Mouse (Mus musculus): ENCODE measurements around the gene Pglyrp2. TPM values are rescaled to one million over a fixed set of nuclear protein-coding genes. Genes with fewer than 3 reads are reported as not detected.
A peak's percentile ranks its signal among the peaks of the same experiment; 100 is the strongest.

Gene Pglyrp2
- total and polyA plus RNA-seq, 3 experiments = 0.33 to 0.35 TPM; not detected in 1

DNA sequence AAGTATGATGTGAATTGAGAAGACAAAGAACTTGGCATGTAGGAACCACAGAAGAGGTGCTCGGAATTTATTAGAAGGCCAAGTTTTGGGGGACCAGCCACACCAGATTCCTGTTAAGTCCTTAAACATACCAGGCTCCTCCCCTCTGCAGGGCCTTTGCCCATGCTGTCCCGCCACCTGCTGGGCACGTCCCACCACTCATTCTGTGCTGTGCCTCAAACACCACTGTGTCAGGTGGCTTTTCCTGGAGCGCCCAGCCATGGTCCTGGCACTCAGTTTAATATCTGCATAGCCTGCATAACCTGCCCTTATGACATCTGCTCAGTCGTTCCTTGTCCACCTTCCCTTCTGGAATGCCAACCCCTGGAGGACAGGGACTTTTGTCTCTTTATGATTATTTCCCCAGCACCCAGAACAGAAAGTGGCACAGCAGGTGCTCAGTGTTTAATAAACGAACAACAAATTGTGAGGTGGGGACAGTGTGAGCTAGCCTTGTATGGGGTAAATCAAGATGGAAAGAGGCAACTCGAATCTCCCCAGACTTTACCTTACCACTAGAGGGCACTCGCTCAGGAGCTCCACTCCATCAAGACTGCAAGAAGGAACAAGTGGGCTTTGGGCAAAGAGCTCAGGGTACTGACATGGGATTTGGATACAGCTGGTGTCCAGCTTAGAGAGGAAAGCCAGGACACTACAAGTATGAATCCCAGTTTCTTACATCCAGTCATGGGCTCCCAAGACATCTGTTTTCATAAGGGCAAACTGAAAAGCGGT lies 37.1 kb downstream of the Pglyrp2 start:
- no peaks in the 10 kb centered on the region for H3K36me3 ChIP-seq (replicated peaks)
- H3K4me3 ChIP-seq (ENCODE audit: low read depth, low read length) = no peak overlapping the region
- ATAC-seq (ENCODE audit: extremely low read depth, insufficient number of reproducible peaks, low FRiP score, poor library complexity, severe bottlenecking) (no peak), DNase-seq (ENCODE audit: low spot score) (peak; percentile 58)
- H3K4me1 ChIP-seq (ENCODE audit: insufficient read depth, low read depth, low read length) = peaks cover 22% of the 10 kb centered on the region
- TF ChIP-seq CTCF (IDR thresholded peaks at IDR 0.05; ENCODE audit: low read depth, low read length) (peak; percentile 73), POLR2AphosphoS5 (IDR thresholded peaks at IDR 0.05; ENCODE audit: insufficient replicate concordance, low read depth, low read length) (no peak)
- H3K27me3 ChIP-seq (ENCODE audit: insufficient read depth, low read length) = peaks cover 8% of the 10 kb centered on the region
- no peaks in the 10 kb centered on the region for H3K9me3 ChIP-seq (replicated peaks)

GRCm38 (mm10) chr17:32383661-32384060 lies 40.3 kb downstream of the Pglyrp2 start:
- DNase-seq (ENCODE audit: low spot score) = no peak
- Histone ChIP-seq H3K4me1 (ENCODE audit: insufficient read depth, low read depth, low read length) (peaks cover 20% of the 10 kb centered on the region), H3K27me3 (ENCODE audit: insufficient read depth, low read length) (peaks cover 17% of the 10 kb centered on the region), H3K36me3 (replicated peaks) (no peaks in the 10 kb centered on the region), H3K4me3 (ENCODE audit: low read depth, low read length) (no peak overlapping the region), H3K9me3 (replicated peaks) (no peaks in the 10 kb centered on the region)
- ATAC-seq (ENCODE audit: extremely low read depth, insufficient number of reproducible peaks, low FRiP score, poor library complexity, severe bottlenecking) = no peak
- no peak for TF ChIP-seq CTCF (IDR thresholded peaks at IDR 0.05; ENCODE audit: low read depth, low read length)

DNA sequence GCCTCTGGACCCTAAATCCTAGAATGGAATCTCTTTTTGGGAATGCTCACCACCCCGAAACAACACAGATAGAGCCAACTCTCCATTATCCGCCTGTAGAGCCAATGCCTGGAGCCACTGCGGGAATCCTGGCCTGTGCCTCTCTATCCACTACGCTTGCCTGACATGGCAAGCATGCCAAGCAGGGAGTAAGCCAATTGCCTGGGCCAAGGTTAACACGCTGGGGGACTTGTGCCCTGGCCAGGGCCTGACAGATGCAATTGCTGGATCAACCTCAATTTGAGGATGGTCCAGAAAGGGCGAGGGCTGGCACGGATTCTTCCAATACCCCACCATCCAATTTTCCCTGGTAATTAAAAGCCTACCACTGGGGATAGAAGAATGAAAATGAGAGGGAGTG lies 41.4 kb downstream of the Pglyrp2 start:
- DNase-seq (ENCODE audit: low spot score) (no peak), ATAC-seq (ENCODE audit: extremely low read depth, insufficient number of reproducible peaks, low FRiP score, poor library complexity, severe bottlenecking) (no peak)
- TF ChIP-seq TAL1 (conservative IDR thresholded peaks at IDR 0.05; ENCODE audit: low read depth, low read length) (no peak), CTCF (IDR thresholded peaks at IDR 0.05; ENCODE audit: low read depth, low read length) (no peak), POLR2AphosphoS5 (IDR thresholded peaks at IDR 0.05; ENCODE audit: insufficient replicate concordance, low read depth, low read length) (no peak), GATA1 (IDR thresholded peaks at IDR 0.05; ENCODE audit: borderline replicate concordance, low read length) (no peak), GATA2 (IDR thresholded peaks at IDR 0.05; ENCODE audit: borderline replicate concordance, low read depth, low read length) (no peak)
- Histone ChIP-seq H3K4me3 (ENCODE audit: low read depth, low read length) (no peak overlapping the region), H3K9me3 (replicated peaks) (no peaks in the 10 kb centered on the region), H3K36me3 (replicated peaks) (no peaks in the 10 kb centered on the region), H3K4me1 (ENCODE audit: insufficient read depth, low read depth, low read length) (peaks cover 11% of the 10 kb centered on the region; the same call in 1 of the 2 replicates), H3K27me3 (ENCODE audit: insufficient read depth, low read length) (peaks cover 24% of the 10 kb centered on the region)

DNA sequence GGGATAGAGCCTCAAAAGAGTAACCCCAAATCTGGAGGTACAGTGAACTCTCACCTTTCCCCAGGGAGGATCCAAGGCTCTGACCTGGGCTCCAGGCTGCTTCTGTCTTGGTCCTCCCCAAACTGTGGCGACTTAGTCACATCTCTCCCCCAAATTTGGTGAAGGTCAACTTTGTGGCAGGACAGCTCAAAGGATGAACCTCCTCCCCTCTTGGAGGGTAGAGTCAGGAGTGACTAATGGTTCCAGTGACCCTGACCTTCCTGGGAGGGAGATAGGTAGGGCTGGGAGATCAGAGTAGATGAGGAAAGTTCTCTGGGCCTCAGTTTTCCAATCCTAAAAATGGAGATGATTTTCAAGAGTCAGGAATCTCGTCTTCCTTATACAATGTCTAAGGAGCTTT lies 45.2 kb downstream of the Pglyrp2 start:
- Histone ChIP-seq H3K9me3 (replicated peaks) (no peaks in the 10 kb centered on the region), H3K27me3 (ENCODE audit: insufficient read depth, low read length) (peaks cover 35% of the 10 kb centered on the region), H3K36me3 (replicated peaks) (no peaks in the 10 kb centered on the region), H3K4me1 (ENCODE audit: insufficient read depth, low read depth, low read length) (peaks cover 7% of the 10 kb centered on the region), H3K4me3 (ENCODE audit: low read depth, low read length) (no peak overlapping the region)
- no peak for DNase-seq (ENCODE audit: low spot score)
- TF ChIP-seq CTCF (IDR thresholded peaks at IDR 0.05; ENCODE audit: low read depth, low read length) (no peak), TAL1 (conservative IDR thresholded peaks at IDR 0.05; ENCODE audit: low read depth, low read length) (no peak), POLR2AphosphoS5 (IDR thresholded peaks at IDR 0.05; ENCODE audit: insufficient replicate concordance, low read depth, low read length) (no peak), GATA1 (IDR thresholded peaks at IDR 0.05; ENCODE audit: borderline replicate concordance, low read length) (no peak), GATA2 (IDR thresholded peaks at IDR 0.05; ENCODE audit: borderline replicate concordance, low read depth, low read length) (no peak)
- ATAC-seq (ENCODE audit: extremely low read depth, insufficient number of reproducible peaks, low FRiP score, poor library complexity, severe bottlenecking) = no peak

- peaks cover 30% of the 10 kb centered on the region for H3K27me3 ChIP-seq (ENCODE audit: insufficient read depth, low read length)
- H3K9me3 ChIP-seq (replicated peaks) = no peaks in the 10 kb centered on the region
- no peaks in the 10 kb centered on the region for H3K36me3 ChIP-seq (replicated peaks)
- peaks cover 7% of the 10 kb centered on the region for H3K4me1 ChIP-seq (ENCODE audit: insufficient read depth, low read depth, low read length)
- TF ChIP-seq GATA1 (IDR thresholded peaks at IDR 0.05; ENCODE audit: borderline replicate concordance, low read length) = no peak
- TF ChIP-seq TAL1 (conservative IDR thresholded peaks at IDR 0.05; ENCODE audit: low read depth, low read length) = no peak
- TF ChIP-seq GATA2 (IDR thresholded peaks at IDR 0.05; ENCODE audit: borderline replicate concordance, low read depth, low read length) = no peak
- TF ChIP-seq POLR2AphosphoS5 (IDR thresholded peaks at IDR 0.05; ENCODE audit: insufficient replicate concordance, low read depth, low read length) = no peak
- TF ChIP-seq CTCF (IDR thresholded peaks at IDR 0.05; ENCODE audit: low read depth, low read length) = no peak
- ATAC-seq (ENCODE audit: extremely low read depth, insufficient number of reproducible peaks, low FRiP score, poor library complexity, severe bottlenecking) = no peak
- no peak overlapping the region for H3K4me3 ChIP-seq (ENCODE audit: low read depth, low read length)
- DNase-seq (ENCODE audit: low spot score) = no peak
Measured at GRCm38 (mm10) chr17:32377137-32377536, 46.8 kb downstream of the Pglyrp2 start.

- H3K36me3 ChIP-seq (replicated peaks) = no peaks in the 10 kb centered on the region
- H3K9me3 ChIP-seq (replicated peaks) = no peaks in the 10 kb centered on the region
- no peak for ATAC-seq (ENCODE audit: extremely low read depth, insufficient number of reproducible peaks, low FRiP score, poor library complexity, severe bottlenecking)
- no peak for DNase-seq (ENCODE audit: low spot score)
- TF ChIP-seq GATA1 (IDR thresholded peaks at IDR 0.05; ENCODE audit: borderline replicate concordance, low read length) (no peak), GATA2 (IDR thresholded peaks at IDR 0.05; ENCODE audit: borderline replicate concordance, low read depth, low read length) (no peak), CTCF (IDR thresholded peaks at IDR 0.05; ENCODE audit: low read depth, low read length) (no peak), TAL1 (conservative IDR thresholded peaks at IDR 0.05; ENCODE audit: low read depth, low read length) (no peak), POLR2AphosphoS5 (IDR thresholded peaks at IDR 0.05; ENCODE audit: insufficient replicate concordance, low read depth, low read length) (no peak)
- H3K4me1 ChIP-seq (ENCODE audit: insufficient read depth, low read depth, low read length) = peaks cover 7% of the 10 kb centered on the region
- peaks cover 27% of the 10 kb centered on the region for H3K27me3 ChIP-seq (ENCODE audit: insufficient read depth, low read length)
- H3K4me3 ChIP-seq (ENCODE audit: low read depth, low read length) = no peak overlapping the region
Measured at GRCm38 (mm10) chr17:32376475-32376874, 47.5 kb downstream of the Pglyrp2 start.
